ENCODE assay signal across 14 mouse cellular contexts in the genomic region with DNA sequence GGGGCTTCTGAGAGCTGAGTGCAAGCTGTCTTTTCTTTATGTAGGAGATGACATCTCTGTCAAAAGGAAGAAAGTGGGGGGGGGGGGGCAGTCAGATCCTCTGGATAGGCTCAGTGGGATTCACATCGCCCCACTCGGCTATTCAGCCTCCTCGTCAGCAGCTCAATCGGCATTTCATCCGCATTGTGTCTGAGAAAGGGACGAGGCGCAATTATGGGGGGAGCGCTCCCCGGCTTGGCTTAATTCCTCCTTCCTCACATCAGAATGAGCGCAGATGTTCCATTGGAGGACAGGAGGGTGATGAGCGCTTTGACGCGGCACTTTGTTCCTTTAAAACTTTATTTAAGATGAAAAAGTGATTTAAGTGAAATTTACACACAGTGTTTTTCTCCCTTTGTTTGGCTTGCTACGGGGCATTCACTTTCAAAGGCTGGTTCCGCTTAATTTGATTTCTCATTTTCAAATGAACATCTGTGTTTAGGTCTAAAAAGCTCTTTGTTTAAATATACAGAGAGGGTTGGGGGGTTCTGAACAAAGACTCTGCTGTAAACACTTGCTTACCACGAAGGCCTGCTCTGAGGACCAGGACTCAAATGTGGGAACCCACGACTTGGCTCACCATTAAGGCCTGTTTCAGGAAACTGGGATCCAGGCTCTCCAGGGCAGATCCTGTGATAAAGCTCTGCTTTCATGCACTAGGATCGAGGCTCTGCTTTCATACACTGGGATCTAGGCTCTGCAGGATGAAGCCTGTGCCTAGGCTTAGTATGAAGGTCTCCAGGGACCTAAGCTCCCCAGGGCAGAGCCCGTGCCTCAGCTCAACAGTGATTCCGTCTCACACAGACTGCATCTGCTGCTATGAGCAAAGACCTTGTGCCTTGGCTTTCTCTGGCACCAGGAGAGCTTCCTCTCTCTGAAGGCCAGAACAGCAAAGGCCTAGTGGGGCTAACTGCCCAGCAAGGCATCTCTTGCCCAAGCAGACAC.
DNase-seq lines count a peak whose midpoint lies in the region; ATAC-seq and TF ChIP-seq lines count a peak whose summit lies in the region.
"Had no signal": no experiment of that assay in that cellular context is flagged by ENCODE, and none has a peak within 500 bp of the region (broad histone marks: within the 10 kb centered on the region; RNA-seq: fewer than 3 reads in every experiment).

No protein-coding gene starts in this region.

- H3K4me3 ChIP-seq in layer of hippocampus, adult 2 months, result no peak overlapping the region
- H3K4me3 ChIP-seq in embryonic facial prominence, embryonic 11.5 days (ENCODE audit: low read depth, low read length), result no peak overlapping the region
- no peak overlapping the region for H3K4me3 ChIP-seq in hindbrain, embryonic 11.5 days (ENCODE audit: low read depth, low read length)
- H3K4me3 ChIP-seq in midbrain, postnatal 0 days (ENCODE audit: low read depth, low read length), result no peak overlapping the region
- H3K4me3 ChIP-seq: limb, embryonic 12.5 days; lung, embryonic 15.5 days had no signal

- no peak for TF ChIP-seq CTCF in layer of hippocampus, adult 2 months (conservative IDR thresholded peaks at IDR 0.05)
- no peak for TF ChIP-seq CTCF in midbrain, postnatal 0 days (IDR thresholded peaks at IDR 0.05)

- peak overlapping the region; percentile 28 for H3K27ac ChIP-seq in layer of hippocampus, adult 2 months
- H3K27ac ChIP-seq in embryonic facial prominence, embryonic 11.5 days (replicated peaks; ENCODE audit: low read depth, low read length), result 0 out of 2 replicates have a peak overlapping the region, but pooled peaks have one; percentile 28
- H3K27ac ChIP-seq in hindbrain, embryonic 11.5 days (ENCODE audit: low read depth, low read length), result peak overlapping the region; percentile 78
- 0 out of 2 replicates have a peak overlapping the region, but pooled peaks have one; percentile 6 for H3K27ac ChIP-seq in midbrain, postnatal 0 days (ENCODE audit: low read depth, low read length)
- H3K27ac ChIP-seq: limb, embryonic 12.5 days; lung, embryonic 15.5 days had no signal

- H3K36me3 ChIP-seq in embryonic facial prominence, embryonic 11.5 days (replicated peaks; ENCODE audit: control insufficient read depth, insufficient read depth, low read depth, low read length), result no peaks in the 10 kb centered on the region
- H3K36me3 ChIP-seq in hindbrain, embryonic 11.5 days (ENCODE audit: control insufficient read depth, insufficient read depth, low read length), result no peaks in the 10 kb centered on the region
- H3K36me3 ChIP-seq in midbrain, postnatal 0 days (ENCODE audit: insufficient read depth, low read length), result no peaks in the 10 kb centered on the region
- H3K36me3 ChIP-seq: lung, embryonic 15.5 days had no signal

- ATAC-seq in embryonic facial prominence, embryonic 11.5 days (replicated peaks; ENCODE audit: insufficient number of reproducible peaks, low FRiP score, low TSS enrichment, low read depth), result peak; percentile 51; the same call in 1 of the 2 replicates
- peak; percentile 78 for ATAC-seq in hindbrain, embryonic 11.5 days (ENCODE audit: low FRiP score)
- no peak for ATAC-seq in midbrain, postnatal 0 days (ENCODE audit: low FRiP score)

- H3K9me3 ChIP-seq in embryonic facial prominence, embryonic 11.5 days (replicated peaks; ENCODE audit: control insufficient read depth, low read length), result no peaks in the 10 kb centered on the region
- no peaks in the 10 kb centered on the region for H3K9me3 ChIP-seq in hindbrain, embryonic 11.5 days (ENCODE audit: control insufficient read depth, low read length)
- no peaks in the 10 kb centered on the region for H3K9me3 ChIP-seq in midbrain, postnatal 0 days (ENCODE audit: low read length)
- H3K9me3 ChIP-seq: limb, embryonic 12.5 days; lung, embryonic 15.5 days had no signal

- WGBS in embryonic facial prominence, embryonic 11.5 days, result 43% methylated on average over 20 of the region's 20 CpGs
- 34% methylated on average over 20 of the region's 20 CpGs for WGBS in hindbrain, embryonic 11.5 days
- WGBS in midbrain, postnatal 0 days, result 28% methylated on average over 20 of the region's 20 CpGs

- no peaks in the 10 kb centered on the region for H3K27me3 ChIP-seq in embryonic facial prominence, embryonic 11.5 days (ENCODE audit: control insufficient read depth, insufficient read depth, low read length)
- H3K27me3 ChIP-seq in hindbrain, embryonic 11.5 days (ENCODE audit: control insufficient read depth, insufficient read depth, low read length), result no peaks in the 10 kb centered on the region
- no peaks in the 10 kb centered on the region for H3K27me3 ChIP-seq in midbrain, postnatal 0 days (ENCODE audit: insufficient read depth, low read length)
- H3K27me3 ChIP-seq: limb, embryonic 12.5 days; lung, embryonic 15.5 days had no signal

- no peaks in the 10 kb centered on the region for H3K4me1 ChIP-seq in embryonic facial prominence, embryonic 11.5 days (ENCODE audit: control insufficient read depth, insufficient read depth, low read length)
- H3K4me1 ChIP-seq in hindbrain, embryonic 11.5 days (replicated peaks; ENCODE audit: control insufficient read depth, insufficient read depth, low read length), result peaks cover 2% of the 10 kb centered on the region; the same call in 1 of the 2 replicates
- 0 out of 2 replicates have a peak, but pooled peaks cover 3% of the 10 kb centered on the region for H3K4me1 ChIP-seq in midbrain, postnatal 0 days (ENCODE audit: insufficient read depth, low read length)
- H3K4me1 ChIP-seq: lung, embryonic 15.5 days had no signal

- no peak for DNase-seq in layer of hippocampus, adult 2 months (ENCODE audit: low spot score in 2 of 2)
- DNase-seq in layer of hippocampus, postnatal 36 days, result no peak
- DNase-seq in embryonic facial prominence, embryonic 11.5 days (ENCODE audit: low spot score), result peak; percentile 15
- peak; percentile 58 for DNase-seq in hindbrain, embryonic 11.5 days (ENCODE audit: low spot score)
- DNase-seq in midbrain, postnatal 0 days (ENCODE audit: low spot score), result peak; percentile 34
- no peak for DNase-seq in cerebellum, adult 11 months
- DNase-seq in adrenal gland, adult 2 months, result no peak
- no peak for DNase-seq in urinary bladder, postnatal 10 days (ENCODE audit: low spot score)
- DNase-seq: cerebellum, adult 11-12 months; heart, postnatal 10 days; kidney, postnatal 4 days; thymus, postnatal 25 days had no signal

- no peak overlapping the region for H3K4me2 ChIP-seq in embryonic facial prominence, embryonic 11.5 days (ENCODE audit: low read depth, low read length)
- H3K4me2 ChIP-seq in hindbrain, embryonic 11.5 days (replicated peaks; ENCODE audit: low read depth, low read length), result no peak overlapping the region
- H3K4me2 ChIP-seq in midbrain, postnatal 0 days (ENCODE audit: low read depth, low read length, poor library complexity, severe bottlenecking), result no peak overlapping the region
- H3K4me2 ChIP-seq: limb, embryonic 12.5 days; lung, embryonic 15.5 days had no signal

- no peak overlapping the region for H3K9ac ChIP-seq in embryonic facial prominence, embryonic 11.5 days (replicated peaks; ENCODE audit: low read length)
- no peak overlapping the region for H3K9ac ChIP-seq in hindbrain, embryonic 11.5 days (ENCODE audit: low read depth, low read length)
- no peak overlapping the region for H3K9ac ChIP-seq in midbrain, postnatal 0 days (replicated peaks; ENCODE audit: low read length, poor library complexity, severe bottlenecking)
- H3K9ac ChIP-seq: limb, embryonic 12.5 days; lung, embryonic 15.5 days had no signal

Comparison
In these comparisons a context has a peak if more than half of its experiments do, and no peak if none do; other contexts are left out.
1. DNase-seq: peak in embryonic facial prominence, embryonic 11.5 days (single experiment), hindbrain, embryonic 11.5 days (single experiment) and midbrain, postnatal 0 days (single experiment); none in layer of hippocampus, adult 2 months (0 of 2), layer of hippocampus, postnatal 36 days (0 of 2), cerebellum, adult 11 months (single experiment), adrenal gland, adult 2 months (single experiment) and urinary bladder, postnatal 10 days (single experiment).
2. H3K27ac ChIP-seq: peak in every context shown above with its lines; median percentile 78 in hindbrain, embryonic 11.5 days; 28 in layer of hippocampus, adult 2 months; 28 in embryonic facial prominence, embryonic 11.5 days; 6 in midbrain, postnatal 0 days.